Mouse (Mus musculus) embryonic fibroblast, embryonic 13.5 days (primary cell): Measurements from ENCODE around the gene Naxe.

Experiments
- CTCF ChIP-seq: IDR thresholded peaks from 2 replicates; pipeline ENCODE4 v1.5.1; 2011; ENCODE audit warnings: mild to moderate bottlenecking, control low read depth, low read length, moderate library complexity, borderline replicate concordance; ENCODE audit not compliant: insufficient read depth
- POLR2A ChIP-seq: IDR thresholded peaks from 2 replicates; pipeline ENCODE4 v1.6.1; 2011; ENCODE audit warnings: low read depth, mild to moderate bottlenecking, control low read depth, low read length, moderate library complexity

GRCm38 (mm10) chr3:88077441-88077840 lies 19.1 kb upstream of the Naxe start:
- TF ChIP-seq CTCF (no peak), POLR2A (no peak)
